Mouse (Mus musculus): ENCODE measurements around the gene Nemp1. TPM values are rescaled to one million over a fixed set of nuclear protein-coding genes. Genes with fewer than 3 reads are reported as not detected.

Nemp1 gene
- 5.7 and 6.4 TPM in 2 replicates for polyA plus RNA-seq (2015; fragmentation: Nextera tagmentation; extraction: Ambion mirVana)

DNA sequence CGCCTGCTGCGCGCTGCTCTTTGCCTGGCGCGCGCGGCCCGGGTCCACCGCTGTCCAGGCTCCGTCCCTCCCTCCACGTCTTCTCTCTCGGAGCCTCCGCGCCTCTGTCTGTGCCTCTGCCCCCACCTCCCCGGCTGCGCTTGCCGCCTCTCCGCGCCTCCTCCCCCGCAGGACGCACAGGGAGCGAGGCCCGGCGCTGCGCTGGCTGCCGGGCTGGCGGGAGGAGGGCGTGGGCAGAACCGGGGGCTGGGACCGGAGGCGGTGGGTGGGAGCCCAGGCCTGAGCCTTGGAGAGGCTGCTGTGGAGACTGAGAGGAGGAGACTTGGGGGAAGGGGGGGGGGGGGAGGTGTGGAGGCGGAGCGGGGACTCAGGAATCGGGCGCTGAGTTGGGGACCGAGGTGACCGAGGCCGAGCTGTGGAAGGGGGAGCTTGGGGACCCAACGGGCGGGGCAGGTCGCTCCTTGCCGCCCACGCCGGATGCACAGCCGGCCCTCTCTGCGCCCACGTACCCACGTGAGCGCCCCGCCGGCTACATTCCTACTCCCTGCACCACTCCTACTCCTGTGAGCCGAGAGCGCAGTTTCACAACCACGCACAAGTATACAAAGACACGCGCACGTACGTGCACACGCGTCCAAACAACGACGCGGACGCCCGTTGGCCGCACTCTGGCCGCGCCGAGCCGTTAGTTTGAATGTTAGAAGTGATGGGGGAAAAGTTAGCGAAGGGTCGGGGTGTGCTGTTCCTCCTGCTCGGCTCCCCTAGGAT is at the start of gene Nemp1:
Gene Nemp1 (plus strand): TSS at position 401 of the 768 bp plus-strand sequence.

DNA sequence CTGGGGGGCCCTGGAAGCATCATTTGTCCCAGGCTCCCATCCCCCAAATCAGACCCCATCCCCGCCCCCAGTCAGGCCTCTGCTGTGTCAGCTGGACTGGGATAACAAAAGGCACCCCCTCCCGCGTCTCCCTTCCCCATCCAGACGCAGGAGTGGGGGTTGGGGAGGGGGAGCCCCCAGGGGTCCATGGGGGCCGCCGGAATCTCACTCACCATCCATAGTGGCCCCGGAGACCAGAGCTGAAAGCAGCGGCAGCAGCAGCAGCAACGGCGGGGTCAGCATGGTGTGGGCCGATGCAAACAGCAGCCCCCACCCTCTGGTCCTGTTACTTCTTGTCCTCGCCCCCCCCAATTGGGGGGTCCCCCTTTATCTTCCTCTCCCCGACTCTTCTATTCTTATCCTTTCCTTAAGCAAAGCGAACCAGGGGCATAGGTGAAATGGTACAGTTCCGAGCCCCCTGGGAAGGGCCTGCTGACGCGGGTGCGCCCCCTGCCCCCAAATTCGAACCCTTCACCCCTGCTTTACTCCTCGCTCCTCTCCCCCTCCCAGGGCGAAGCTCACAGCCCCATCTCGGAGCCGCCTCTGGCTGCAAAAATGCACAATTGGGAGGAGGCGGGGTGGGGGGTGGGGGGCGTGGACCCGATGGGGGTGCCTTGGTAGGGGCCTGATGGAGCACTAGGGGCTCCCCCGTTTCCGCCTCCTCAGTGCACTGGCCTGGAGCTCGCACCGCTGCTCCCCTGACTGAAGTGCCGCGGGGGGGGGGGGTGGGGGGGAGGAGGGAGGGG is 46.1 kb upstream of the Nemp1 start, which contains the start of gene Lrp1:
Gene Lrp1 (minus strand): TSS at position 743 of the 785 bp plus-strand sequence.

DNA sequence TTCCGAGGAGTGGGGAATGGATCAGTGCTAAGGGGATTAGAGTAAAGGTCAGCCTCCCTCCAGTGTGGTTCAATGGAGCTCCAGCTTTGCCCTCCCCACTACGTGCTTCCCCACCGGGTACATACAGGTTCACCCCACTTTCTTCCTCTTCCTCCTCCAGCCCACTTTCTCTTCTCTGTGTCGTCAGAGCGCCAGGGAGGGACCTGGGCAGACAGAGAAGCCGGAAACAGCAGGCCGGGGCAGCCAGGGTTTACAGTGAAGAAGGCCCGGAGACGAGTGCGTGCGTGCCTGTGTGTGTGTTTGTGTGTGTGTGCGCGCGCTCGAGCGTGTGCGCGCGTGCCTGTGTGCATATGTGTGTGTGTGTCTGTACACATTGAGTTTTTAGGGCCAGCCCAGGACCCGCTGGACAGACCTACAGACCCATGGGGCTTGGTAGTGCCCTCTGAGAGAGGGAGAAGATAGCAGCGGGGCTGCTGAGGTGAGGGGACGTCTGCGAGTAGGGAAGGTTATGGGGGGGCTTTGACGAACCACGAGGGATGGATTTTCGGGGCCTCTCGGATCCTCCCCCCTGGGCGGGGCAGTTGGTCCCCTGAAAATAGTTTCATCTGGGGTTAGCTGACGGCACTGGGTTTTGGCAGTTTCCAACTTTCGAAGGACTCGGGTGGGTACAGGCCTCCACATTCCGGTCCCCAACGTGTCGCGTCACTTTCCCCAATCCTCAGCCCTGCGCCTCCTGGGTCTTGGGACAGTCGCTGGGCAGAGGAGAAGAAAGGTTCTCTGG is 23.7 kb upstream of the Nemp1 start, which contains the start of gene Stat6:
Gene Stat6 (plus strand): TSS at position 215 of the 781 bp plus-strand sequence.

DNA sequence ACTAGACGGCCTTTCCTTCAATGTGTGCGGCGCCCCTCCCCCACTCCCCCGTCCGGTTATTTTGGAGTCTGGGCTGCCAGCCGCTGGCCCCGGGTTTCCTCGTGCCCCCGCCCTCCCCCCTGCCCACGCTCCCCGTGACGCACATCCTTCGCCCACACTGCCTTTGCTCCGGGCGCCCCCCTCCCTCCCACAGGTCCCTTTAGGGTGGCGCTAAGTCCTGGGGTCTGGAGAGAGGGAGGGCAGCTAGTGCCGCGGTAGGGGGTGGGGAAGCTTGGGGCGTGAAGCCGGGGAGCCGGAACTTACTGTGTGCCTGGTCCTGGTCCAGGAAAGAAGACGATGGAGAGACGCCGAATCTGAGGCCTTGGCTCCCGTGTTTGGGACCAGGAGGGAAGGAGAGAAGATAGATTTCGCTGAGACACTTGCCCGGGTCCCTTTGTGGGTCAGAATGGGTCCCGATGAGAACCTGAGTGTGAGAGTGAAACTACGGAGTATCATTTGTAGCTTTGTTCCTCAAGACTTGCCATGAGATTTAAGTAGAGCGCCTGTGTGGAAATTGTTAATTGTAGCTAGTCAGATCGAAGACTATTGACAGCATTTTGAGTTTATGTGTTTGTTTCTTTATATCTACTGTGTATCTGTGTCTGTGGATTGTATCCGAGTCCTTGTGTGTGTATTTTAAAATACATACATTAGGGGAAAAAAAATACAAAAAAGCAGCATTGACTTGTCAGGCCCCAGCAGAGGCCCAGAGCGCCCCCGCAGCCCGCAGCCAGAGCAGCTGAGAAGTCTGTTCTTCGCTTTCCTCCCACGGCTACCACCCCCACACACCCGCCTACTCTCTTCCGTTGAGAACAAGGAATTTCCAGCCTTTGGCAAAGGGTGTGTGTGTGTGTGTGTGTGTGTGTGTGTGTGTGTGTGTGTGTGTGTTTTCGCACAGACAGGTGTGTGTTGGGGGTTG is 1.7 kb downstream of the Nemp1 start, which contains the start of gene Nab2:
Gene Nab2 (minus strand): TSS at position 476 of the 958 bp plus-strand sequence.

DNA sequence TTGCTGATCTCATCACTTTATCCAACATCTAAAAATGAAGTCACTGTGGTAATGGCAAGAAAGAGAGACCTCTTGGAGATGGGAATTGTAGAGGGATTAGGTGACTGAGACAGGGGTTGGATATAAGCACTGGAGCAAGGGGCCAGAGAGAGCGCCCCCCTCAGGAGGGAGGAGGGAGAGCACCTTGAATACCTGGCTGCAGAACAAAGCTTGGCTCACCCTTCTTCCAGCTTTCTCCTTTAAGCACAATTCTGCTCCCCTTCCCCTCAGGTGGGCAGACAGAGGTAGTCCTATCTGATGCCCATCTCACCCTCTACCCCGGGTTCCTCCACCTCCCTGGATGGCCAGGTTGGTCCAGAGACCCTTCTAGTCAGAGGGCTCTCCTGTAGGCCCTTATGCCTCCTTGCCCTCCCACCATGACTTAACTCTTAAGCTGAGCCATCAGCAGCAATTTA is 38.1 kb downstream of the Nemp1 start, which contains the start of gene Myo1a:
Gene Myo1a (plus strand): TSS at position 405 of the 455 bp plus-strand sequence.

DNA sequence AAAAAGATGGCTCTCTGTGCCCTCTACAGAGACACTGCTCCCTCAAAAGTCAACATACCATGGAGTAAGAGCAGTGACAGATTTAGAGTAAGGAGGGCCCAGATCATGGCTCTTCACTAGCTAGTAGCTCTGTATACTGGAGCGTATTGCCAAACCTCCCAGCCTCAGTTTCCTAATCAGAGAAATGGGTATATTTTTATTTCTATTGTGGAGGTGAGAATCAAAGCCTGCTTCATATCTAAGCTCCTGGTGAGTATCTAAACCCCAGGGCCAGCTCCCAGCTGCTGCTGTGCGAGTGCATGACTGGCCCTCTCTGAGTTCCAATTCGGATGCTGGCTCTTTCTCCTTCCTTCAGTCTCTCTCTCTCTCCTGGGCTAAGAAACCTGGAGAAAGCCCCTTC is 57.5 kb downstream of the Nemp1 start, which contains the start of gene Tac2:
Gene Tac2 (plus strand): TSS at position 301 of the 400 bp plus-strand sequence.

DNA sequence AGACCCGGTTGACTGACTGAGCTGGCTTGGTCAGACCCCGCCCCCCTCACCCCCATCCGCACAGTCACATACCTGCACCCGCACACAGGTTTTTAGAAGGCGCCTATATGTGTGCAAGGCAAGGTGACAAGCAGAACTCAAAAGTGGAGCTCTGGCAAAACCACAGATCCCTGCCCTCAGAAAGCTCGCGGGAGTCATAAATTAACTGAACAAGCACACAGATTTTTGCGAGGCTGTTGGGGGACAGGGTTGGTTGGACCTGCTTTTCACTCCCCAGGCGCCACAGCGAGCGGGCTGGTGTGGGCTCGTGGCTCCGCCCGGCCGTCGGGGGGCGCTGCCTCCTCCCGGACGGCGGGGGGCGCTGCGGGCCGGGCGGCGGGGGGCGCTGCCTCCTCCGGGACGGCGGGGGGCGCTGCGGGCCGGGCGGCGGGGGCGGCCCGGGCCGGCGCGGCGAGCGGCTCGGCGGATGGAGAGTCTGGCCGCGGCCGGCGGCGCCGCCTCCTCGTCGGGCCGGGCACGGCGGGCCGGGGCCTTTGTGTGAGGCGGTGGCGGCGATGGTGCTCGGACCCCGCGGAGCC is 72.5 kb downstream of the Nemp1 start, which contains the start of gene Zbtb39:
Gene Zbtb39 (plus strand): TSS at position 456 of the 578 bp plus-strand sequence.

Other genes with a start within 250 kb of the Nemp1 start
- 0.29 and 0.36 TPM in 2 replicates for gene Stac3, start 165.2 kb upstream of the Nemp1 start, polyA plus RNA-seq (2015; fragmentation: Nextera tagmentation; extraction: Ambion mirVana)
- 272 and 390 TPM in 2 replicates for gene Ndufa4l2, start 151.9 kb upstream of the Nemp1 start, polyA plus RNA-seq (2015; fragmentation: Nextera tagmentation; extraction: Ambion mirVana)
- 62.8 and 68.3 TPM in 2 replicates for gene Shmt2, start 144.5 kb upstream of the Nemp1 start, polyA plus RNA-seq (2015; fragmentation: Nextera tagmentation; extraction: Ambion mirVana)
- gene Nxph4, start 132.3 kb upstream of the Nemp1 start, polyA plus RNA-seq (2015; fragmentation: Nextera tagmentation; extraction: Ambion mirVana) = 1.5 and 2.4 TPM in 2 replicates
- 66.3 and 68.2 TPM in 2 replicates for gene Lrp1, start 45.8 kb upstream of the Nemp1 start, polyA plus RNA-seq (2015; fragmentation: Nextera tagmentation; extraction: Ambion mirVana)
- gene Stat6, start 23.9 kb upstream of the Nemp1 start, polyA plus RNA-seq (2015; fragmentation: Nextera tagmentation; extraction: Ambion mirVana) = 40.9 and 44.7 TPM in 2 replicates
- 13.3 and 15.3 TPM in 2 replicates for gene Nab2, start 1.7 kb downstream of the Nemp1 start, polyA plus RNA-seq (2015; fragmentation: Nextera tagmentation; extraction: Ambion mirVana)
- gene Myo1a, start 38.3 kb downstream of the Nemp1 start, polyA plus RNA-seq (2015; fragmentation: Nextera tagmentation; extraction: Ambion mirVana) = 0.05 and 0.13 TPM in 2 replicates
- gene Tac2, start 57.6 kb downstream of the Nemp1 start, polyA plus RNA-seq (2015; fragmentation: Nextera tagmentation; extraction: Ambion mirVana) = not detected in 2 replicates
- 1.1 and 1.4 TPM in 2 replicates for gene Zbtb39, start 72.6 kb downstream of the Nemp1 start, polyA plus RNA-seq (2015; fragmentation: Nextera tagmentation; extraction: Ambion mirVana)
- gene Gpr182, start 84.8 kb downstream of the Nemp1 start, polyA plus RNA-seq (2015; fragmentation: Nextera tagmentation; extraction: Ambion mirVana) = 0.54 and 0.60 TPM in 2 replicates
- gene Rdh1, start 92.8 kb downstream of the Nemp1 start, polyA plus RNA-seq (2015; fragmentation: Nextera tagmentation; extraction: Ambion mirVana) = not detected in 2 replicates
- gene Rdh16f1, start 92.9 kb downstream of the Nemp1 start, polyA plus RNA-seq (2015; fragmentation: Nextera tagmentation; extraction: Ambion mirVana) = not detected in 2 replicates
- 0.14 and 0.27 TPM in 2 replicates for gene Rdh9, start 109.5 kb downstream of the Nemp1 start, polyA plus RNA-seq (2015; fragmentation: Nextera tagmentation; extraction: Ambion mirVana)
- not detected in 2 replicates for gene Rdh16, start 134.3 kb downstream of the Nemp1 start, polyA plus RNA-seq (2015; fragmentation: Nextera tagmentation; extraction: Ambion mirVana)
- not detected in 2 replicates for gene Rdh19, start 183.0 kb downstream of the Nemp1 start, polyA plus RNA-seq (2015; fragmentation: Nextera tagmentation; extraction: Ambion mirVana)
- gene Rdh16f2, start 199.6 kb downstream of the Nemp1 start, polyA plus RNA-seq (2015; fragmentation: Nextera tagmentation; extraction: Ambion mirVana) = not detected in 2 replicates
- 0.12 TPM in 1 of 2 replicates, not detected in the other for gene Rdh7, start 221.9 kb downstream of the Nemp1 start, polyA plus RNA-seq (2015; fragmentation: Nextera tagmentation; extraction: Ambion mirVana)
- 0.07 TPM in 1 of 2 replicates, not detected in the other for gene Sdr9c7, start 231.6 kb downstream of the Nemp1 start, polyA plus RNA-seq (2015; fragmentation: Nextera tagmentation; extraction: Ambion mirVana)

Data from urinary bladder, postnatal 0 days (tissue).